Mouse (Mus musculus) retina, embryonic 14.5 days (tissue): ENCODE data around the gene Slc6a1.

Experiments
- DNase-seq: peaks from one replicate; pipeline ENCODE4 v3.0.0-alpha.2; 2015; ENCODE audit warnings: low spot score

Slc6a1 gene

DNA sequence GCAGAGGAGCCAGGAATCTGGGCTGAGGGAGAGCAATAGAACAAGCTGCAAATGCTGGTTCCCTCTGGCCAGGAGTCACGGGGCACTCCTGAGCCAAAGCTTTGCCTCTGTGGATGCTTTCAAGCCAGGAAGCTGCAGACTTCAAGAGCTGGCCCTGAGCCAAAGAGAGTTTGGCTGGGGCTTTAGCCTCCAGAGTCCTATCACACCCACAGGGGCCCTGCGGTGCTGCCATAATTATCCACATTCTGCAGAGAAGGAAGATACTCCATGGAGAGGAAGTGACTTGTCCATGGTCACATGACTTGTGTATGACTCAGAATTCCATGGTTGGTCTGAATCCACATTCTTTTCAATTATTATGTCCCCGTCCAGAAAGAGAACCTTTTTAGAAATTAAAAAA, 75.7 kb downstream of the Slc6a1 start:
- no peak for DNase-seq

DNA sequence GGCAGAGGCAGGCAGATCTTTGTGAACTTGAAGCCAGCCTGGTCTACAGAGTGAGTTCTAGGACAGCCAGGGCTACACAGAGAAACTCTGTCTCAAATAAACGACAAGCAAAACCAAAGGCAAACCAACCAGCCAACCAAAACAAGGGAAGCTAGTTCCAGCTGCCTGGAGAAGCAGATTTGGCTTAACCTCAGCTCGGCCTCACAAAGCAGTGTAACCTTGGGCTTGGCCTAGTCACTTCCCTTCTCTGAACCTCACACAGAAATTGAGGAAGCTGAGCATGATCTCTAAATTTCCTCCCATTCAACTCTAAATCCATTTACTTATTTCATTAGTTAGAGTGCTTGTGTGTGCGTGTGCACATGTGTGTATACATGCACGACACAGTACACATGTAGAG, 79.9 kb downstream of the Slc6a1 start:
- no peak for DNase-seq

DNA sequence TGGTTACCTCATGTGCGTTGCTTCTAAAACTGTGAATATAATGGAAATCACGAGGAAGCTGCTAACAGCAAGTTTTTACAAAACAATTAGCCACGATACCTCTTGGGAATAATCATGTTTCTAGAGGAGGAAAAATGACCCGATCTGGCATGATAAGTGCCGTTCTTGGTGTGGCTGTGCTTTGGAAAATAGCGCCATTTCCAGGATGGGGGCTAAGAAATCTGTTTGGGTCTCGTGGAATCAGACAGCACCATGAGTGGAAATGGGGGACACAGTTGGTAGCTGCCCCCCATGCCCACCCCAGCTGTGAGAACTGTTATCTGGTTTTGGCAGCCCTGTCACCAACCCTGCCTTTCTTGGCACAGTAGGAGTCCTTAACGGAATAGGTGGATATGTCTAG, 81.3 kb downstream of the Slc6a1 start:
- no peak for DNase-seq

DNA sequence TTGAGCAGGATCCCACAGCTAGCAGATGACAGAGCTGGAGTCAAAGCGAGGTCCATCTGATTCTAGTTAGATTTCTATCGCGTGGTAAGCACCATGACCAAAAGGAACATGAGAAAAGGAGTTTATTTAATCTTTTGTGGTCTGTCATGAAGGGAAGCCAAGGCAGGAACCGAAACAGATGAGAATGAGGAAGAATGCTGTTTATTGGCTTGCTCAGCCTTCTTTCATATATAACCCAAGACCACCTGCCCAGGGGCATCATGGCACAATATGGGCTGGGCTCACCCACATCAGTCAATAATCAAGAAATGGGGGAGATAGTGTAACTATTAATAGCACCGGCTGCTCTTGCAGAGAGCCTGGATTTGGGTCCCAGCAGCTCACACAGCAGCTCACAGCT, 82.3 kb downstream of the Slc6a1 start:
- DNase-seq = no peak

DNA sequence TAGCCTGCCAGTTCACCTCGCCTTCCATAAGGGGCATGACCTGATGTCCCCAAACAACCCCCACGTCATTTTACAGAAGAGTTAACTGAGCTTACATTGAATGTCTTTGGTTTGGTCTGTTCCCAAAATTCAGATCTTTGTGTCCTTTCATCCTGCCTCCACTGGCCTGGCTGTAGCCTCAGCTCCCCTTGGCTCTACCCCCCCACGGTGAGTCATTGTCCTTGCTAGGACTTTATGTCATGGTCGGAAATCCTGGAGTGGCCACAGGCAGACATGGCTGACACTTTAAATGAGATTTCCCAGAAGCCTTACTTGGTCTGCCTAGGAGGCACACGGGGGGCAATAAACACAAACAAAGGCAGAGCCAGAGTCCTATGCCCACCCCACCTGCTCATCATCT, 83.8 kb downstream of the Slc6a1 start:
- no peak for DNase-seq
